Comparison of ENCODE assay signal across 8 mouse cellular contexts in the genomic region with DNA sequence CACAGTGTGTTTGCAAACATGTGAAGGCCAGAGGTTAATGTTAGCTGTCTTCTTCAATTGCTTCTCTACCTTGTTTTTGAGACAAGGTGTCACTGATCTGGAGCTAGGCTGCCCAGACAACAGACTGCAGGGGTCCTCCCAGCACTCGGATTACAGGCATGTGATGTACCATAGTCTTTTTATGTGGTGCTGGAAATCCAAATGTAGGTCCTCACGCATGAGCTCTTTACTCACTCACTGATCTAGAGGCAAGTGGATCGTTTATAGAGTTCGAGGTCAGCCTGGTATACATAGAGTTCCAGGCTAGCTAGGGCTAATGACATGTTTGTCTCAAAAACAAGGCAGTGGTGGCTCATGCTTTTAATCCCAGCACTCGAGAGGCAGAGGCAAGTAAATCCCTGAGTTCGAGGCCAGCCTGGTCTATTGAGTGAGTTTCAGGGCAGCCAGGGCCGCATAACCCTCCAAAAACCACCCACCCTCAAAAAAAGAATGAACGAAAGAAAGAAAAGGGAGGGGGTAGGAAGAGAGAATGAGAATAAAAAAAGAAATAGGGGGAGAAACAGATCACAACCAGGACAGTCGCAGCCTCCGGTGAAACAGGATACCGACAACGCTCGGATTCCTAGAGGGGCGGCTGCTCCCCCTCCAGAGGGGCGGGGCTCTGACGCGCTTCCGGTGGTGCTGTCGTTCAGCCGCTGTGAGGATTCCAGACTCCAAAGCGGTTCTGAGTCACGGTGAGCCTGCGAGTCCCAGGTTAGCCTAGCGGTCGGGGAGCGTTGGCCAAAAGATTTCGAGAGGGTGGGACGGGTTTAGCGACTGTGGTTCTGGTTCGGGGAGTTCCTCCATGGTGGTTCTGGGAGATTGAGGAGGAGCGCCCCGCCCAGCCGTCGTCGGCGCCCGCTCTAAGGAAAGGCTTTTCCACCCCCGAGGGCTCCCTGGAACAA. TPM values are rescaled to one million over a fixed set of nuclear protein-coding genes. Genes with fewer than 3 reads are reported as not detected.
DNase-seq lines count a peak whose midpoint lies in the region; ATAC-seq lines count a peak whose summit lies in the region.

A gene (plus strand): TSS at position 649 of the 944 bp plus-strand sequence.

- peak; percentile 90 for DNase-seq in ES-CJ7 (ENCODE audit: low read depth, low spot score)
- DNase-seq in cerebellum, adult 11 months: peak; percentile 80
- DNase-seq in forebrain, embryonic 14.5 days (ENCODE audit: low spot score): peak; percentile 96
- DNase-seq in heart, postnatal 14 days: peak; percentile 90 to 93
- DNase-seq in layer of hippocampus, adult 11-12 months (ENCODE audit: low spot score): peak; percentile 86
- DNase-seq in lung, adult 18-20 months: peak; percentile 91 to 94
- peak; percentile 89 for DNase-seq in testis, postnatal 14 days (ENCODE audit: low spot score)

- peak within 1 kb of the TSS; percentile 61 for H3K4me3 ChIP-seq in forebrain, embryonic 14.5 days (ENCODE audit: low read depth, low read length)
- H3K4me3 ChIP-seq in neural tube, embryonic 15.5 days (replicated peaks): peak within 1 kb of the TSS; percentile 72

- peak within 1 kb of the TSS; percentile 91 for H3K27ac ChIP-seq in forebrain, embryonic 14.5 days (ENCODE audit: low read depth, low read length)
- H3K27ac ChIP-seq in neural tube, embryonic 15.5 days (replicated peaks): peak within 1 kb of the TSS; percentile 97

- intact Hi-C loops in heart, postnatal 14 days (cut with DNase I): no loop called here

- peak within 1 kb of the TSS; percentile 80 for H3K9ac ChIP-seq in forebrain, embryonic 14.5 days (ENCODE audit: low read length)
- peak within 1 kb of the TSS; percentile 83 for H3K9ac ChIP-seq in neural tube, embryonic 15.5 days (replicated peaks)

- H3K9me3 ChIP-seq in forebrain, embryonic 14.5 days (replicated peaks; ENCODE audit: control insufficient read depth, low read length): no peaks in the 10 kb centered on the region
- H3K9me3 ChIP-seq in neural tube, embryonic 15.5 days (replicated peaks): no peaks in the 10 kb centered on the region

- ATAC-seq in forebrain, embryonic 14.5 days: peak; percentile 98
- ATAC-seq in neural tube, embryonic 15.5 days (ENCODE audit: low FRiP score): peak; percentile 97

- 6% methylated on average over 38 of the region's 38 CpGs for WGBS in forebrain, embryonic 14.5 days
- 7% methylated on average over 38 of the region's 38 CpGs for WGBS in neural tube, embryonic 15.5 days

- H3K4me2 ChIP-seq in forebrain, embryonic 14.5 days (ENCODE audit: low read length): peak within 1 kb of the TSS; percentile 66
- H3K4me2 ChIP-seq in neural tube, embryonic 15.5 days: peak within 1 kb of the TSS; percentile 76

- peaks cover 15% of the 10 kb centered on the region for H3K36me3 ChIP-seq in forebrain, embryonic 14.5 days (ENCODE audit: control insufficient read depth, insufficient read depth, low read length)
- H3K36me3 ChIP-seq in neural tube, embryonic 15.5 days: peaks cover 13% of the 10 kb centered on the region

- H3K27me3 ChIP-seq in forebrain, embryonic 14.5 days (replicated peaks; ENCODE audit: control insufficient read depth, insufficient read depth, low read length): no peaks in the 10 kb centered on the region
- H3K27me3 ChIP-seq in neural tube, embryonic 15.5 days (replicated peaks): no peaks in the 10 kb centered on the region

- H3K4me1 ChIP-seq in forebrain, embryonic 14.5 days (ENCODE audit: control insufficient read depth, insufficient read depth, low read length): peaks cover 9% of the 10 kb centered on the region
- peaks cover 23% of the 10 kb centered on the region for H3K4me1 ChIP-seq in neural tube, embryonic 15.5 days

RNA-seq across cellular contexts. Expression of the gene that starts here (rescaled TPM):
- polyA plus RNA-seq in forebrain, embryonic 14.5 days (2014; fragmentation: Nextera tagmentation; extraction: Ambion mirVana): 137 and 147 TPM in 2 replicates
- 10 to 100 TPM; 13.7 to 14.2 TPM for total RNA-seq in heart, postnatal 14 days (2021)
- 75.3 and 80.5 TPM in 2 replicates for polyA plus RNA-seq in neural tube, embryonic 15.5 days (2015; fragmentation: Nextera tagmentation; extraction: Ambion mirVana)

Comparison
In these comparisons a context has a peak if more than half of its experiments do, and no peak if none do; other contexts are left out.
1. Peak in every context shown above with its lines: DNase-seq, ATAC-seq, H3K4me3 ChIP-seq and H3K27ac ChIP-seq.